Mouse (Mus musculus): ENCODE data around the gene Crybg3. TPM values are rescaled to one million over a fixed set of nuclear protein-coding genes. Genes with fewer than 3 reads are reported as not detected.

The Crybg3 gene
- polyA plus RNA-seq, 1 experiment from 2014 or later = 12.3 TPM

- H3K9ac ChIP-seq = no peak overlapping the region
- H3K36me3 ChIP-seq = peaks cover 79% of the 10 kb centered on the region
- H3K4me3 ChIP-seq = no peak overlapping the region
- H3K4me2 ChIP-seq = no peak overlapping the region
- peaks cover 7% of the 10 kb centered on the region for H3K4me1 ChIP-seq
- WGBS = 67% methylated on average over 5 of the region's 5 CpGs
- H3K9me3 ChIP-seq = no peaks in the 10 kb centered on the region
- no peak overlapping the region for H3K27ac ChIP-seq (replicated peaks)
- no peaks in the 10 kb centered on the region for H3K27me3 ChIP-seq (replicated peaks)
- no peak for ATAC-seq (ENCODE audit: extremely low read depth, insufficient number of reproducible peaks, low FRiP score, low TSS enrichment)
Observed at GRCm38 (mm10) chr16:59531243-59531642, 69.5 kb downstream of the Crybg3 start.

DNA sequence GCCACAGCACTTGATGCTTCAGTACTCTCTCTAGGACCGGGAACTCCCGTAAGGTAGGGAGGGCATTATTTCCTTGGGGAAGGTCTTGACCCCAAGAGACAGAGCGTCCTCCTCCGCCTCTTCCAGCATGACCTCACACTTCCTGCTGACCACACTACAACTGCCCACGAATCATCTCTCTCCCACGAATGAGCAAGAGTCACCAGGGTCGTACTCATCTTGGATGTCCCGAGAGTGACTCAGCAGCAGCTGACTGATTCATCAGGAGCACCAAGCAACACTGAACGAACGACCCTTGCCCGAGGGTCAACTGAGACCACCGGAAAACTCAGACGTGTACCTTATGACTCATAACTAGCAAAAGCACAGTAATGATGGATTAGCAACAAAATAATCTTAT, 71.2 kb downstream of the Crybg3 start:
- H3K27ac ChIP-seq (replicated peaks) = no peak overlapping the region
- peaks cover 80% of the 10 kb centered on the region for H3K36me3 ChIP-seq
- H3K4me2 ChIP-seq = no peak overlapping the region
- WGBS = 76% methylated on average over 13 of the region's 13 CpGs
- H3K27me3 ChIP-seq (replicated peaks) = no peaks in the 10 kb centered on the region
- peaks cover 7% of the 10 kb centered on the region for H3K4me1 ChIP-seq
- H3K9ac ChIP-seq = no peak overlapping the region
- no peak for ATAC-seq (ENCODE audit: extremely low read depth, insufficient number of reproducible peaks, low FRiP score, low TSS enrichment)
- H3K9me3 ChIP-seq = no peaks in the 10 kb centered on the region
- no peak overlapping the region for H3K4me3 ChIP-seq

DNA sequence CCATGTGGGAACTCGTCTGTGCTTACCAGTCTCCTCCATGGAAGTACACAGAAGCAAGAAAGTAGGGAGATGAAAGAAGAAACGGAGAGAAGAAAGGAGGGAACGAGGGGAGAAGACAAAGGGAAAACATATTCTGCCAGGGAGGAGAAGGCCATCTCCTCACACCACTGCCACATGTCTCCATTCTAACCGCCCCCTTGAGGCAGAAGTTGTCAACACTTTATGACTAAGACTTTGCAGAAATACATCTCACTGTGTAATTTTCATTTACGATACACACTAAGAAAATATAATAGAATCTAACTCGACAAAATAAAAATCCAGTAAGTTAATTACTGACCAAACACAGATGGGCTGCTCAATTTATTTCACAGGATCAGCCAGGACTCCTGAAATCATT, 73.8 kb downstream of the Crybg3 start:
- ATAC-seq (ENCODE audit: extremely low read depth, insufficient number of reproducible peaks, low FRiP score, low TSS enrichment) = no peak
- Histone ChIP-seq H3K36me3 (peaks cover 80% of the 10 kb centered on the region), H3K27me3 (replicated peaks) (no peaks in the 10 kb centered on the region), H3K9ac (no peak overlapping the region), H3K9me3 (no peaks in the 10 kb centered on the region), H3K4me2 (no peak overlapping the region), H3K4me1 (no peaks in the 10 kb centered on the region), H3K27ac (replicated peaks) (no peak overlapping the region), H3K4me3 (no peak overlapping the region)
- WGBS = 66% methylated on average over 6 of the region's 6 CpGs

DNA sequence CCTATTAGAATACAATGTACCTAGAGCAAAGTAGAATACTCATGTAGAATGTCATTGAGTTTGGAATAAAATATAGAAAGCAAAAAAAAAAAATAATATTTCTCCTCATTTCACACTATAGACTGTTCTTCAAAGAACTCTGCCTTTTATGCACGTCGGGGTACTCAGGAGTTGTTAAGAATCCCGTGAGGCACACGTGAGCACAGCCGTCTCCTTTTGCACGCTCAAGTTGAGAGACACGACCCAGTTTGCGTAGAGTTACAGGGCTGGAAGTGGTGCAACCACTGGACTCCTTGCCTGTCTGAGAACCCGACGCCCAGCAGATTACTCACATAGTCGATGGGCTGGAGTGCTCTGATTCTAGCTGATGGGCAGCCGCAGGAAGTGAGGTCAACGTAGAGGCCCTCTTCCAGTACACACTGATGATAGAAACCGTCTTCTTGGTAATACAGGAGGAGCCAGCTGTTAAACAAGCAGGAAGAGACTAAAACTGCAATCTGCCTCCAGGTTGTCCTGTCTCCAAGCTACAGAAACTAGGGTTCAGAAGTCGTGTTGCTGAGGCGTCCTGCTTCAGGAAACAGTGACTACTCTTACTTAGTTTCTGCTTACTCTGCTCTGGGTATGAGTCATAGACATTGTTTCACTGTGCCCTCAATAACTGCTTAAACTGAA, 78.9 kb downstream of the Crybg3 start:
- Histone ChIP-seq H3K27me3 (replicated peaks) (no peaks in the 10 kb centered on the region), H3K27ac (replicated peaks) (no peak overlapping the region), H3K9ac (no peak overlapping the region), H3K4me3 (no peak overlapping the region), H3K36me3 (peaks cover 55% of the 10 kb centered on the region), H3K4me1 (peaks cover 29% of the 10 kb centered on the region), H3K9me3 (no peaks in the 10 kb centered on the region), H3K4me2 (no peak overlapping the region)
- WGBS = 75% methylated on average over 16 of the region's 16 CpGs
- no peak for ATAC-seq (ENCODE audit: extremely low read depth, insufficient number of reproducible peaks, low FRiP score, low TSS enrichment)

- no peak overlapping the region; the same call in 1 of the 2 replicates for H3K4me3 ChIP-seq
- no peaks in the 10 kb centered on the region for H3K27me3 ChIP-seq (replicated peaks)
- peaks cover 50% of the 10 kb centered on the region for H3K4me1 ChIP-seq
- peak; percentile 78 for ATAC-seq (ENCODE audit: extremely low read depth, insufficient number of reproducible peaks, low FRiP score, low TSS enrichment)
- peak overlapping the region; percentile 62 for H3K4me2 ChIP-seq
- WGBS = 26% methylated on average over 15 of the region's 15 CpGs
- no peaks in the 10 kb centered on the region for H3K9me3 ChIP-seq
- peaks cover 40% of the 10 kb centered on the region for H3K36me3 ChIP-seq
- H3K27ac ChIP-seq (replicated peaks) = peak overlapping the region; percentile 98
- peak overlapping the region; percentile 20; the same call in 1 of the 2 replicates for H3K9ac ChIP-seq
Observed at GRCm38 (mm10) chr16:59517447-59518219, 83.1 kb downstream of the Crybg3 start.

- Histone ChIP-seq H3K9ac (peak overlapping the region; percentile 69), H3K36me3 (peaks cover 42% of the 10 kb centered on the region), H3K27me3 (replicated peaks) (no peaks in the 10 kb centered on the region), H3K4me1 (peaks cover 50% of the 10 kb centered on the region), H3K4me3 (peak overlapping the region; percentile 22; the same call in 1 of the 2 replicates), H3K9me3 (no peaks in the 10 kb centered on the region), H3K27ac (replicated peaks) (peak overlapping the region; percentile 98), H3K4me2 (peak overlapping the region; percentile 62)
- peak; percentile 64; the same call in 1 of the 2 replicates for ATAC-seq (ENCODE audit: extremely low read depth, insufficient number of reproducible peaks, low FRiP score, low TSS enrichment)
- WGBS = 36% methylated on average over 10 of the region's 10 CpGs
Observed at GRCm38 (mm10) chr16:59516965-59517364, 83.8 kb downstream of the Crybg3 start.

DNA sequence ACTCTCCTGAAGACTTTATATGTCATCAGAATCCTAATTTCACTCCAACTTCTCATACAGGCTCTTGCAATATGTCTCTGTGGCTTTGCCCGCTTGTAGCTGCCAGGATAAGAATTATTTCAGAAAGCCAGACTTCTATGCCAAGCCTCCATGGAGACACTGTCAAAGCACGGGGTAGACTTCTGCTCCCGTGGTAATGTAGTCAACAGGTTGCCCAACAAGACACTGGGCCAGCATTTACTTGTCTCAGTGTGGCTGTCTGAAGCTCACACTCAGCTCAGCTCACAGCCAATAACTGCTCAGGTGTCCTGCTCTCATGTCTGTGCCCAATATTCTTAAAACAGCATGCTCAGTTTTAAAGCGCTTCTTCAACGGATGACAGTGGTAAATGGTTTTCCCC, 85.6 kb downstream of the Crybg3 start:
- H3K9me3 ChIP-seq = no peaks in the 10 kb centered on the region; the same call in 1 of the 2 replicates
- H3K4me2 ChIP-seq = no peak overlapping the region
- H3K27ac ChIP-seq (replicated peaks) = 0 out of 2 replicates have a peak overlapping the region, but pooled peaks have one; percentile 32
- WGBS = 86% methylated on average over 5 of the region's 5 CpGs
- no peak overlapping the region for H3K4me3 ChIP-seq
- no peak for ATAC-seq (ENCODE audit: extremely low read depth, insufficient number of reproducible peaks, low FRiP score, low TSS enrichment)
- no peaks in the 10 kb centered on the region for H3K27me3 ChIP-seq (replicated peaks)
- H3K4me1 ChIP-seq = peaks cover 49% of the 10 kb centered on the region
- H3K36me3 ChIP-seq = peaks cover 48% of the 10 kb centered on the region
- no peak overlapping the region for H3K9ac ChIP-seq

DNA sequence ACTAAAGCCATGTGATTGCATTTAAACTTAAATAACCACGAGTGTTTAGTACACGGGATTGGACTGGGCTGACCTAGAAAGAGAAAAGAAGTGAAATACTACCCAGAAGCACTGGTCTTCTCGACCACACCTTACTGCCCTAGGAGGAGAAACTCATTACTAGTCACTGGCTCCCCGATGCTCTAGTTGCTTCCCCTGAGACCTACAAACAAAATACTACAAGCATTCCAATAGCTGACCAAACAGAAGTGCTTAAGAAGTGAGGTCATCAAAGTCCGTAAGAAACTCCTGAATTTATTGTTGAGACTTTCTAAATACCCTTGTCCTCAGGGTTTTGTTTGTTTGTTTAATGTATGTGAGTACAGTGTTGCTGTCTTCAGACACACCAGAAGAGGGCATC, 90.9 kb downstream of the Crybg3 start:
- Histone ChIP-seq H3K9ac (no peak overlapping the region), H3K4me2 (no peak overlapping the region), H3K4me1 (peaks cover 9% of the 10 kb centered on the region), H3K9me3 (no peaks in the 10 kb centered on the region; the same call in 1 of the 2 replicates), H3K4me3 (no peak overlapping the region), H3K27me3 (replicated peaks) (no peaks in the 10 kb centered on the region), H3K36me3 (peaks cover 73% of the 10 kb centered on the region), H3K27ac (replicated peaks) (no peak overlapping the region)
- ATAC-seq (ENCODE audit: extremely low read depth, insufficient number of reproducible peaks, low FRiP score, low TSS enrichment) = no peak
- 80% methylated on average over 5 of the region's 5 CpGs for WGBS

DNA sequence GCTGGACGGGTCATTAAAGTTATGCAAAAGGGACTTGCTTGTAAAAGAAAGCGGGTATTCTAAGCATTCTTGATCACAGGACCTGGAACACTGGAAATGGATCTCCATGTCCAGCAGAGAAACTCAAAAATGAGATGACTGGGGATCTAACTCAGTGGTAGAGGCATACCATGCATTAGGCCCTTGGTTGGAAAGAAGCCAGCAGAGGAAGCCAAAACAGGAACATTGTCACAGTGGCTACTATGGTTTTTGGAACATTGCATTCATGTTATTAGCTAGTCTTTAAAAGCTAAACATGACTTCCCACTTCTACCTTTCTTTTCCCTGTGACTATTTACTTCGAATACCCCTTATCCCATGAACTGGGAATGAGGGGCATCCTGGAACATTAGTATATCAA, 101.6 kb downstream of the Crybg3 start:
- H3K36me3 ChIP-seq = peaks cover 92% of the 10 kb centered on the region
- H3K27me3 ChIP-seq (replicated peaks) = no peaks in the 10 kb centered on the region
- H3K4me3 ChIP-seq = no peak overlapping the region
- no peak overlapping the region for H3K4me2 ChIP-seq
- no peak for ATAC-seq (ENCODE audit: extremely low read depth, insufficient number of reproducible peaks, low FRiP score, low TSS enrichment)
- no peaks in the 10 kb centered on the region for H3K9me3 ChIP-seq
- no peak overlapping the region for H3K27ac ChIP-seq (replicated peaks)
- WGBS = 90% methylated on average over 3 of the region's 3 CpGs
- peaks cover 8% of the 10 kb centered on the region; the same call in 1 of the 2 replicates for H3K4me1 ChIP-seq
- no peak overlapping the region for H3K9ac ChIP-seq

- 72% methylated on average over 1 of the region's 1 CpGs for WGBS
- no peak overlapping the region for H3K27ac ChIP-seq (replicated peaks)
Observed at GRCm38 (mm10) chr16:59497947-59498346, 102.8 kb downstream of the Crybg3 start.

DNA sequence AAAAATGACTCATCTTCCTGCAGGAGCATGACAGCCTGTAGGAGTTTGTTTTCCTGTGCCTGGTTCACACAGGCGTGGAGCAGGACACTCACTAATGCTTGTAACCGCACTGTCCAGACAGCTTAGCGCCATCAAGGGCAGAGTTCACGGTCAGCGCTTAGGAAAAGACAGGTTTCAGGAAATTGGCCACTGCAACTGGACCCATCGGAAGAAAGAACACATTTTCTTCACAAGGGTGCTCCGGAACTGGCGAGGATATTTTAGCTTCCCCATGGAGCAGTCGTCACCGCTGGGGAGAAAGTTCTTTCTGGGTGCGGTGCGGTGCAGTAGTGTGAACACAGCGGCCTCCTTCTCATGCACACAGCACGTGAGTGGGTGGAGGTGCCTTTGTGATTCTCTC, 107.6 kb downstream of the Crybg3 start:
- WGBS = 85% methylated on average over 14 of the region's 14 CpGs
- H3K9me3 ChIP-seq = no peaks in the 10 kb centered on the region
- peaks cover 94% of the 10 kb centered on the region for H3K36me3 ChIP-seq
- H3K4me1 ChIP-seq = peaks cover 4% of the 10 kb centered on the region; the same call in 1 of the 2 replicates
- H3K4me3 ChIP-seq = no peak overlapping the region
- H3K27me3 ChIP-seq (replicated peaks) = no peaks in the 10 kb centered on the region
- no peak overlapping the region for H3K27ac ChIP-seq (replicated peaks)
- no peak overlapping the region for H3K9ac ChIP-seq
- H3K4me2 ChIP-seq = no peak overlapping the region
- ATAC-seq (ENCODE audit: extremely low read depth, insufficient number of reproducible peaks, low FRiP score, low TSS enrichment) = no peak

More at GRCm38 (mm10) chr16:59497947-59498346, 102.8 kb downstream of the Crybg3 start:
- H3K36me3 ChIP-seq = peaks cover 92% of the 10 kb centered on the region
- no peak overlapping the region for H3K4me2 ChIP-seq
- peaks cover 8% of the 10 kb centered on the region; the same call in 1 of the 2 replicates for H3K4me1 ChIP-seq
- no peak for ATAC-seq (ENCODE audit: extremely low read depth, insufficient number of reproducible peaks, low FRiP score, low TSS enrichment)
- no peak overlapping the region for H3K4me3 ChIP-seq
- no peaks in the 10 kb centered on the region for H3K27me3 ChIP-seq (replicated peaks)
- H3K9ac ChIP-seq = no peak overlapping the region
- H3K9me3 ChIP-seq = no peaks in the 10 kb centered on the region
